Mouse (Mus musculus) heart, postnatal 0 days (tissue): Measurements from ENCODE around the gene Gm5767.

ENCODE experiments used
- CTCF ChIP-seq: IDR thresholded peaks from 2 replicates; pipeline ENCODE4 v1.5.1; 2016; ENCODE audit warnings: antibody characterized with exemption, control low read depth, low read depth
- EP300 ChIP-seq: IDR thresholded peaks from 2 replicates; pipeline ENCODE4 v1.6.1; 2016; ENCODE audit warnings: antibody characterized with exemption, low read depth

DNA sequence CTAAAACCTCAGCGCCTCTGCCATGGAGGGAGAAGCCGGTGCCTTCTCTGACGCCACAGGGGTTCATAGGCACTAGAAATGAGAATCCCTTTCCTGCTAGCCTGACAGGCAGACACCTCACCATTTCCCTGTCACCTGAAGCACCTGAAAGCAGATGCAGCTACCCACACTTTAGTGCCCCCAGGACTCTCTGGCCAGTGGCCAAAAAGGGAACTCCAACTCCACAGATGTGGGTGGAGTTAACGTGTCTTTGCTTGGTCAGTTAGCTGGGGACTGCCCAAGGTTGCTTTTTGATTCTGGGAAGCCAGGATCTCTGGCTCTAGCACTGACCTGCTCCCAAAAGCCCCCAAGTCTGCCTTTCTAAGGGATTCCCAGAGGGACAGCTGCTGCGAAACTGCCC lies 11.1 kb upstream of the Gm5767 start:
- no peak for TF ChIP-seq CTCF
- TF ChIP-seq EP300, result no peak
